Mouse (Mus musculus) gastrocnemius, adult 18-20 months (tissue): Measurements from ENCODE around the gene Srgn. TPM values are rescaled to one million over a fixed set of nuclear protein-coding genes. Genes with fewer than 3 reads are reported as not detected.
"Not testable (repeated sequence)": the region's sequence is repeated elsewhere in the genome, so short reads cannot be mapped to it uniquely, and the experiment has no call there.

ENCODE experiments used
- DNase-seq: peaks from one replicate; pipeline ENCODE4 v3.0.0; 2021; ENCODE audit warnings: low spot score
- total RNA-seq, 2 experiments: library from RNA; stranded (reverse); gene quantifications; 2 replicates each; pipeline ENCODE4 v1.2.3; 2021

Srgn gene
- total RNA-seq, 2 experiments from 2014 or later = 10.5 to 15.0 TPM

- peak; percentile 100 for DNase-seq
Observed at GRCm38 (mm10) chr10:62486618-62487415, 40.4 kb downstream of the Srgn start, which contains the start of gene Vps26a. Gene Vps26a, minus strand, starts transcription at chr10:62486805.

- DNase-seq = no peak
Observed at GRCm38 (mm10) chr10:62485878-62486582, 41.2 kb downstream of the Srgn start.

- no peak for DNase-seq
Observed at GRCm38 (mm10) chr10:62481108-62481852, 46.0 kb downstream of the Srgn start.

GRCm38 (mm10) chr10:62476980-62477379, 50.3 kb downstream of the Srgn start:
- no peak for DNase-seq

- DNase-seq = no peak
Observed at GRCm38 (mm10) chr10:62474944-62475343, 52.3 kb downstream of the Srgn start.

- no peak for DNase-seq
Observed at GRCm38 (mm10) chr10:62471105-62471504, 56.1 kb downstream of the Srgn start.

GRCm38 (mm10) chr10:62469736-62470135, 57.5 kb downstream of the Srgn start:
- DNase-seq = no peak

GRCm38 (mm10) chr10:62461321-62461720, 65.9 kb downstream of the Srgn start:
- no peak for DNase-seq

GRCm38 (mm10) chr10:62452001-62452400, 75.2 kb downstream of the Srgn start:
- not testable (repeated sequence) for DNase-seq

- no peak for DNase-seq
Observed at GRCm38 (mm10) chr10:62450280-62450640, 77.0 kb downstream of the Srgn start.

- DNase-seq = peak; percentile 92
Observed at GRCm38 (mm10) chr10:62449364-62450279, 77.6 kb downstream of the Srgn start, which contains the start of the genes 4930507D05Rik and Supv3l1. Gene 4930507D05Rik, plus strand, starts transcription at chr10:62449489. Gene Supv3l1, minus strand, starts transcription at chr10:62449738.

Other genes with a start within 250 kb of the Srgn start
- gene Hk1, start 147.5 kb downstream of the Srgn start, total RNA-seq = 1 to 10 TPM; 4.7 to 7.2 TPM
- not detected for gene Hkdc1, start 105.0 kb downstream of the Srgn start, total RNA-seq
- not detected for gene 4930507D05Rik, start 78.0 kb downstream of the Srgn start, total RNA-seq
- 10 to 100 TPM; 14.2 to 16.0 TPM for gene Supv3l1, start 77.7 kb downstream of the Srgn start, total RNA-seq
- gene Vps26a, start 40.6 kb downstream of the Srgn start, total RNA-seq = 10 to 100 TPM; 27.5 to 30.4 TPM
- gene Kif1bp, start 51.0 kb upstream of the Srgn start, total RNA-seq = 10 to 100 TPM; 29.0 to 30.4 TPM
- 10 to 100 TPM; 30.0 to 33.8 TPM for gene Ddx21, start 74.8 kb upstream of the Srgn start, total RNA-seq
- gene Ddx50, start 123.8 kb upstream of the Srgn start, total RNA-seq = 10 to 100 TPM; 42.0 to 49.6 TPM
- under 1 TPM; 0.17 to 0.30 TPM for gene Stox1, start 198.7 kb upstream of the Srgn start, total RNA-seq